Mouse (Mus musculus) T-cell, adult 2 months (primary cell): ENCODE results near the gene Pcmtd2.
"Not testable (repeated sequence)": the region's sequence is repeated elsewhere in the genome, so short reads cannot be mapped to it uniquely, and the experiment has no call there.

Experiments
- DNase-seq: peaks from one replicate; pipeline ENCODE4 v3.0.0; 2022; ENCODE audit warnings: low spot score

Gene Pcmtd2

DNA sequence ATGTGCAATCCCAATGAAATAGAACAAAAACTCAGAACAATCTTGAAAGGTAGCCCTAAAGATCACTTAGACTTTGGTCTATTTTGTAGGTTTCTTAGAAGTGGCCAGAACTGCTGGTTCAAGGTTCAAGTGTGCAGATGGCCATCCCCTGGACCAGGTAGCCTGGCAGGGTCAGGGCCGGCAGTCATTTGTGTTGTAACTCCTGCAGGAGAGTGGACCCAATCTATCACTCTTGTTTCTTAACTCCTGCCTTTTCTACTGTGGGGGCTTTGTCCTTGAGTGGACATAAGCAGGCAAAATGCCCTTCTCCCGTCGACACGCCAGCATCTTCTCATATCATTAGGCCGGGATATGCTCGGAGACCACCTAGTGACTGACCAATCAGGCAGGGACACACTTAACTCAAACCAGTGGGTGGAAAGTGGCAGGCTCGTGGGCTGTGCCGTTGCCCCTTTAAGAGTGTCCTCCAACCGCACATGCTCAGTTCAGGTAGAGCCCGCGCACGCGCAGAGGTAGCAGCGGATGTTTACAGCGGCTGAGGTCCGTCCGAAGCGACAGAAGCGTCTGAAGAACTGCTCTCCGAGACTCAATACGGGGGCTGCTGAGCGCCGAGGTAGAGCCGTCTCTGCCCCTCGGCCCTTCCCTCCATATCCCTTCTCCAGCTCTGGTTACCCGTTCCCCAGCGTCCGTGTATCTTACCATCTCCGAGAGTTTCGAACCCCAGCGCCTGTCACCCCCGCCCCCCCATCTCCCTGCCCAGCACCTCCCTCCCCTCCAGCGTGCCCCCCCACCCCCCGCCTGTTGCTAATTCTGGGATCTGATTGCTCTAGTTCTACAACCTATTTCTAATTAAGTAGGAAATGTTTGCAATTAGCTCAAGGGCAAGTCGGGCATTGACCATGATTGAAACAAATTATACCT, at the start of gene Pcmtd2:
Gene Pcmtd2, plus strand, starts transcription at position 483 of the 921 bp plus-strand sequence.
- peak; percentile 91 for DNase-seq

DNA sequence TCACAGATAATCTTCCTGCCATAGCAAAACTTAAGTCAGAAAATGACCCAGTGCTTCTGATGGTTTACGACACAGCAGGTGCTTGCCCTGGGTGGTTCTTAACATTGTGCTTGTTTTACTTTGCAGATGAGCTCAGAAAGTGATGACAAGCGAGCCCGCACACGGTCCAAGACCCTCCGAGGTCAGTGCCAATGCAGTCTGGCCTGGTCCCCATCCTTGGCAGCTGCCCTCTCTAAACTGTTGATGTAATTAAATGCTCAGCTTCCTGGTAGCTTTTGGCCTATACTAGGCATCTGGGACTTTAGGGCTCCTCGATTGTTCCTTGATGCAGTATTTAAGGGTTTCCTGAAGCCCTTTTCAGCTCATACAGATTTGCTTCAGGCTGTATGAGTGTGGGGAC, 48.3 kb upstream of the Pcmtd2 start:
- DNase-seq = no peak

- DNase-seq = not testable (repeated sequence)
Observed at GRCm38 (mm10) chr2:181793186-181793585, 44.5 kb upstream of the Pcmtd2 start.

- DNase-seq = no peak
Observed at GRCm38 (mm10) chr2:181795641-181796130, 42.0 kb upstream of the Pcmtd2 start.

GRCm38 (mm10) chr2:181797672-181798071, 40.0 kb upstream of the Pcmtd2 start:
- DNase-seq = no peak

DNA sequence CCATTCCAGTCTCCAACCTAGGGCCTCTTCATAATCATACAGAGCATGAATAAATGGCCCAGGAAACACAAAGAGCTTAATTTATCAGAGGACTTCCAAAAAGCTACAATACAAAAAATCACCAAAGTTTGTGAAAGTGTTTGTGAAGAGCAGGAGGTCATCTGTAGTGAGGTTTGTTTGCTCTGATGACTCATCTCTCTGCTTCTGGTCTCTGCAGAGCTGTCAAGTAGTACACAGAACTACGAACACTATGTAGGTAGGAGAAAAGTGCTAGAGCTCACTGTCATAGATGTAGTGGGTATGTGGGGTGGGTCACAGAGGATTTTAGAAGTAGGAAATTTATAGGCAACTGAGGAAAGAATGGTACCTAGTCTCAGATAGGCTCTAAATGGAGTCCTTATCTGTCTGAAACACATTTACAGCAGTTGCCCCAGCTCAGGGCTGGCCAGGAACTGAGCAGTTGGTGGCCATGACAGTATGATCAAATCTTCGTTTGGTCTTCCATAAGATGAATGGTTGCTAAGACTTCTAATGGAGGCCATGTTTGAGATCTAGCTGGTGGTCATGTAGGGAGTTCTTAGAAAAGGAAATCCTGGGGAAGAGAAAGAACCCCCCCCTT, 8.5 kb upstream of the Pcmtd2 start:
- DNase-seq = no peak

DNA sequence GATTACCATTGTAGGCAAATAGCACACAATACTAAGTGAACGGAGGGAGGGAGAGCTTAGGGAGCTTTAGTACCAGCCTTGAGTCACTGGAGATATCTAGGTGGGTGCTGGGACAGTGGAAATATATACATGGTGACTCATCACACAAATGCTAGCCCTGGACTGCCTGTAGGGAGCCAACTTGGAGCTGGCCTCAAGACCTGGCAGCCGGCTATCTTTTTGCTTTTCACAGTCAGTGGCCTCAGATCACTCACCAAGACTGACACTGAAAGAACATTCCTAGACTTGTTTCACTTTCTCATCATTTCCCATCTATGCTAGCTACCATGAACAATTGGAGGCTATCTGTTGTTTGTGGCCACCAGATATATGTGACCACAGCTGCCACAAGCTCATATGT, 4.9 kb upstream of the Pcmtd2 start:
- DNase-seq = no peak

- peak; percentile 11 for DNase-seq
Observed at GRCm38 (mm10) chr2:181838293-181838680, 633 bp downstream of the Pcmtd2 start.

DNA sequence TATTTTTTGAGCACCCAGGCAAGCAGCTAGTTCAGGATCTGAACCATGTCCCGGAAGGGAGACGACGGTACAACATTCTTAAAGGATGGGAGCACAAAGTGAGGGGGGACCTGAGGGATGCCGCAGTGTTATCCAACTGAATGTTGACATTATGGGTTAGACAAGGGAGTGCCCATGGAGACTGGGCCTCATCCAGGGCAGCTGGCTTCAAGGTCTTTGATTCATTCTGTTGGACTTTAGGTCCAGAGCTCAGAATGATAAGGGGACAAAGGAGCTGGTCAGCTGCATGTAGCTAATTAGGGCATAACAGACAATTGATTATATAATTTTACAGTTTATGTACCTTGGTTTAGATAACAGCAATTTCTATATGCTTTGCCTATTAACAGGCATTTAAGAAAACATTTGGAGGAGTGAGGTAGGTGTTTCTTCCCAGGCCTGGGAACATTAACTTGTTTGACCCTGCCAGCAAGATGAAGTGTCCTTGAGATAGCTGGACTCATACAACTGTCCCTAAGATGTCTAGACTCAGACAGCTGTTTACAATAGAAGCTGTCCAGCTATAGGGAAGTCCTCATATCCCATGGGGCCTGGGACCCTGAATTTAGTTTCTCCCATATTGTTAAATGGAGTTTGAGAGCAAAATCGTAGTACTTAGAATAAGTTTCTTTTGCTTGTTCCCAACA, 8.2 kb downstream of the Pcmtd2 start:
- DNase-seq = no peak

DNA sequence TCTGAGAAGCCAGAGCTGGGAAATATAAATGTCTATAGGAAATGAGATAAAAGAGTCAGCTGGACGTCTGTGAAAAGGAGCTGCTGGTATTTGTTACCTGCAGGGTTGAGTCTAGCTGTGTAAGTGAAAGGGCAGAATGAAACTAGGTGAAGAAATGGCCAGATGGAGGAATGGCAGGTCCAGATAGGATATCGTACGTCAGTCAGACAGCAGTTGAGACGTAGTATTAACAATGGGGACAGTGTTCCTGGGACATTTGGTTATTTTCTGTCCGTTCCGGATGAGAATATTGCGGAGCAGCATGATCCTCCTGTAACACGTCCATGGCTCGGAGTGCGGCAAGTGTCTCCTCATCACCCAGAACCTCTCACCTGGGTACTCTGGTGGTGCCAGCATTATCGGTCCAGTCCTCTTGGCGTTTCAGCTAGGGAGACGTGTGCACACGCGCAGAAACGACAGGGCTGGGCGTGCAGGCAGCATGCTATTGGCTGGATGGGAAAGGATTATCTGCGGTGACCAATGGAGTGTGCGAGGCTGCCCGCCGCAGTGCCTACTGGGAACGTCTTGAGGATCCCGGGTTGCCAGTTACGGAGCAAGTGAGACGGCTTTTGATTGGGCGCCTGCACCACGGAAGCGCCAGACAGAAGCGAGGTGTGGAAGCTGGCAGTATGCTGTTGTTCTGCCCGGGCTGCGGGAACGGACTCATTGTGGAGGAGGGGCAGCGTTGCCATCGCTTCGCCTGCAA, 26.3 kb downstream of the Pcmtd2 start, which contains the start of gene Polr3k:
Gene Polr3k, plus strand, starts transcription at position 547 of the 745 bp plus-strand sequence.
- DNase-seq = peak; percentile 95

DNA sequence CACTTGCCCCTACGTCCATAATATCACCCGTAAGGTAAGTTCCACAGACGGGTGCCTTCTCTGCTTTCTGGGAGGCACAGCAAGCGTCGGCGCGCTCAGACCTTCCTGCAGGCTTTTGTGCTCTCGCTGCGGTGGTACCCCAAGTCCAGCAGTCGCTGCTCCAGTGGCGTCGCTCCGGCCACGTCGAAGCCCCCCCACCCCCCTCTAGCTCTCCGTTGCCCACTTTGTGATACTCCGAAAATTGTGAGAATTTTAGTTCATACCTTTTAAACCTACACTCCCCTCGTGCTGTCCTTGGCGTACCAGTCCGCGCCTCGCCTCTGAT, 26.8 kb downstream of the Pcmtd2 start:
- no peak for DNase-seq

DNA sequence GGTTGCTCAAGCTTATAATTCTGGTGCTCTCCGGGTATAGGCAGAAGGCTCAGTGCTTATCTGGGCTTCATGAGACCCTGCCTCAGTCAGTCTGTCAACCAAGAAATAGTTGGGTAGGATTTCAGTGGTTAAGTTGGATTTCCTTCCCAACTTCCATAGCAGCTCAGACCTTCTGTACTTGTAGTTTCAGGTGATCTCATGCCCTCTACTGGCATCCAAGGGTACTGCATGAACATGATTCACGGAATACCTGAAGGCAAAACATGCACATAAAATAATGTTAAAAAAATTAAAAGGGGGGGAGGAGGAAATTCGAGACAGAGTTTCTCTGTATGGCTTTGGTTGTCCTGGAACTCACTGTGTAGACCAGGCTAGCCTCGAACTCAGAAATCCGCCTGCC, 29.3 kb downstream of the Pcmtd2 start:
- peak; percentile 56 for DNase-seq

- DNase-seq = no peak
Observed at GRCm38 (mm10) chr2:181871039-181871438, 33.4 kb downstream of the Pcmtd2 start.

DNA sequence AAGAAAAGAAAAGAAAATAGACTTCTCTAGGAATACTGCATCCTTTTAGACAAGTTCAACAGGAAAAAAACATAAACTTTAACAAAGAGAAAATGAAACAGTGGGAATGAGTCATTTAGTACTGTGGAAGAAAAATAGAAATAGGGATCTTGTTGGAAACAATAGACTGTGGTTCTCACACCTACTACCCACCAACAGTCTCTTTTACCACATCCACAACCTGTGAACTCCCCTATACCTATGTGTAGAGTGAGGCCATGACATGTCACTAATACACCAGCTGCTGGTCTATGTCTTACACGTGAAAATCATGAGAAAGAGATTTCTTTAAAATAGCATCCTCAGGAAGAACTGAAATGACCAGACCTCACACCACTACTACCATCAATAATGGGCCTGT, 41.2 kb downstream of the Pcmtd2 start:
- no peak for DNase-seq

DNA sequence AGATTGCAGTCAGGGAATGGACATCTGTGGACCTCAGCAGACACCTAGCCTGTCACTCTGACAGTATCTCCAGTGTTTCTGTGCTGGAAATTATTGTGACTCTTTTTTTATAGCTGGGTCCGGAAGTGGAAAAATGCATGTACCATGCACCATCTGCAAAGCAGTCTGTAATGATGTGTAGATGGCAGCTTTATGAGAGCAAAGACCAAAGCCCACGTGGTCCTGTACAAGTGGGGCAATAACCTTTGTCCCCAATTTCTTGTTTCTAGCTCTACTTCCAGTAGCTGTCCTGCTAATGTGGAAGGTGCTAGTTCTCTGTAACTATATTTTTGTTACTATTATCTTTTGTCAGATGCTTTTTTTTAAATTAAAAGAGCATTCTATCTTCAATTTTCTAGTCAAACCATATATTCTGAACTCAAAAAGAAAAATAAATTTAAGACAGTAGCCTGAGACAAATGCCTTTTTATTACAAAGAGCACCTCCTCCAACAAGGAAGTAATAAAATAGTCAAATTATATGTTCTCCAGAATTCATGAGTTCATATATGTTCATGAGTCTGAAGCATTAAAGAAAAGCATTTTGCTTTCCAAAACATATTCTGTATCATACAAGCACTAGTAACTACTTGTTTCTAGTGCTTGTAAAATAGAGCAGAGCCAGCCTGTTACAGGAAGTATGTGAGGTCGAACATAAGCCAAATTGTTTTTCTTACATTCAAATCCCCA, 45.5 kb downstream of the Pcmtd2 start:
- no peak for DNase-seq
